In the genomic region with DNA sequence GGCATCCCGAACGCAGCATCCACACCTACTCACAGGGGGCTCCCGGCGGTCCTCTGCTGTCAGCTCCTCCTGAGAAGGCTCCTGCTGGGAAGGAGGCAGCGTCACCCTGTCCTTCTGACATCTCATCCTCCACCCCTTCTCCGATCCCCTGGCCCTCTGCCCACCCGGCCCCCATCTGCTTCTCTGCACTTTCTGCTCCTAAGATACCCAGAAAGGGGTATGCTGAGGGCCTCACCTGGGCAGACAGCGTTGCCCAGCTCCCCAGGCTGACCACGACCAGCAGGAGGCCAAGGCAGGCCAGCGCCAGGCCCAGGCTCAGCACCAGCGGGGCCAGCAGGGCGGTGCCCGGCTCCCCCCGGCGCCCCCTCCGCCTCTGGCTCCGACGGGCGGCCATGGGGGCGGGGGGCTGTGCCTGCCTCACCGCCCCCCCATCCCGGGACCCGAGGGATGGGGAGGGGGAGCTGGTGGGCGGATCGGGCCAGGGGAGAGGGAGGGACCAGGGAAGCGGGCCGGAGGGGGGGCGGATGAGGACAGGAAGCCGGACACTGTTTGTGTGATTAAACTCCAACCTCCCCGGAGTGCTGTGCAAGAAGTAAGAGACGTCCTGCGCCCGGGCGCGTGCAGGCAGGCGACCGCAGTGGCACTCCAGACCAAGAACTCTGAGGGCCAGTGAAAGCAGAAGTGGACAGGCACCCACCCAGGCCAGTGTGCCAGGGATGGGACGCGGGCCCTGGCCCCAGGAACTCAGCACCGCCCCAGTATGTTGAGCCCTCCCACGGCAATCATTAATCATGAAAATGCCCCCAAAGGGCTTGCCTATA, we compare ENCODE assay signal across 8 mouse cellular contexts. TPM values are rescaled to one million over a fixed set of nuclear protein-coding genes. Genes with fewer than 3 reads are reported as not detected.
DNase-seq lines count a peak whose midpoint lies in the region; ATAC-seq and TF ChIP-seq lines count a peak whose summit lies in the region.

Tnfsf12 (minus strand) TSS at position 489 of the 821 bp plus-strand sequence.
Tnfsfm13 (minus strand) TSS at position 738 of the 821 bp plus-strand sequence.

- peak; percentile 43 for TF ChIP-seq CTCF in layer of hippocampus, adult 2 months (conservative IDR thresholded peaks at IDR 0.05)
- peak; percentile 42 for TF ChIP-seq CTCF in gastrocnemius, adult 2 months (IDR thresholded peaks at IDR 0.05)

- peak; percentile 56; the same call in 1 of the 2 replicates for ATAC-seq in hindbrain, embryonic 12.5 days (ENCODE audit: low FRiP score)
- ATAC-seq in limb, embryonic 14.5 days (ENCODE audit: low FRiP score, low read depth) = peak; percentile 59; the same call in 1 of the 2 replicates
- ATAC-seq in midbrain, embryonic 11.5 days (ENCODE audit: low FRiP score) = peak; percentile 50; the same call in 1 of the 2 replicates

- TF ChIP-seq POLR2A in limb, embryonic 14.5 days (IDR thresholded peaks at IDR 0.05; ENCODE audit: borderline replicate concordance, extremely low read depth, insufficient read depth, insufficient read length) = 0 out of 2 replicates have a peak, but pooled peaks have one; percentile 28

- peak within 1 kb of the TSS; percentile 66 for H3K4me3 ChIP-seq in layer of hippocampus, adult 2 months
- H3K4me3 ChIP-seq in gastrocnemius, adult 2 months = peak within 1 kb of the TSS; percentile 86
- H3K4me3 ChIP-seq in hindbrain, embryonic 12.5 days = peak within 1 kb of the TSS; percentile 49
- H3K4me3 ChIP-seq in limb, embryonic 14.5 days (replicated peaks; ENCODE audit: low read length) = peak within 1 kb of the TSS; percentile 53
- H3K4me3 ChIP-seq in midbrain, embryonic 11.5 days (ENCODE audit: low read depth, low read length) = peak within 1 kb of the TSS; percentile 32

- peak within 1 kb of the TSS; percentile 87 for H3K27ac ChIP-seq in layer of hippocampus, adult 2 months
- H3K27ac ChIP-seq in gastrocnemius, adult 2 months = peak within 1 kb of the TSS; percentile 94
- peak within 1 kb of the TSS; percentile 40; the same call in 1 of the 2 replicates for H3K27ac ChIP-seq in hindbrain, embryonic 12.5 days
- H3K27ac ChIP-seq in limb, embryonic 14.5 days (replicated peaks; ENCODE audit: low read depth, low read length) = peak within 1 kb of the TSS; percentile 75
- no peak within 1 kb of the TSS for H3K27ac ChIP-seq in midbrain, embryonic 11.5 days (ENCODE audit: low read depth, low read length)

- peaks cover 7% of the 10 kb centered on the region; the same call in 1 of the 2 replicates for H3K27me3 ChIP-seq in hindbrain, embryonic 12.5 days
- no peaks in the 10 kb centered on the region for H3K27me3 ChIP-seq in limb, embryonic 14.5 days (ENCODE audit: control insufficient read depth, insufficient read depth, low read length)
- no peaks in the 10 kb centered on the region for H3K27me3 ChIP-seq in midbrain, embryonic 11.5 days (ENCODE audit: control insufficient read depth, insufficient read depth, low read length)

- no peaks in the 10 kb centered on the region for H3K9me3 ChIP-seq in hindbrain, embryonic 12.5 days (replicated peaks)
- H3K9me3 ChIP-seq in limb, embryonic 14.5 days (ENCODE audit: control insufficient read depth, low read length) = 0 out of 2 replicates have a peak, but pooled peaks cover 5% of the 10 kb centered on the region
- H3K9me3 ChIP-seq in midbrain, embryonic 11.5 days (ENCODE audit: control insufficient read depth, low read length) = no peaks in the 10 kb centered on the region

- intact Hi-C loops in gastrocnemius, adult 2 months (cut with DNase I) = no loop called here

- 2% methylated on average over 34 of the region's 41 CpGs for WGBS in hindbrain, embryonic 12.5 days
- WGBS in limb, embryonic 14.5 days = under 1% methylated on average over 38 of the region's 41 CpGs
- WGBS in midbrain, embryonic 11.5 days = 2% methylated on average over 38 of the region's 41 CpGs

- peak within 1 kb of the TSS; percentile 96 for H3K4me2 ChIP-seq in hindbrain, embryonic 12.5 days (replicated peaks)
- peak within 1 kb of the TSS; percentile 91 for H3K4me2 ChIP-seq in limb, embryonic 14.5 days (replicated peaks; ENCODE audit: low read depth, low read length, severe bottlenecking)
- H3K4me2 ChIP-seq in midbrain, embryonic 11.5 days = peak within 1 kb of the TSS; percentile 65

- no peaks in the 10 kb centered on the region for H3K36me3 ChIP-seq in hindbrain, embryonic 12.5 days
- H3K36me3 ChIP-seq in limb, embryonic 14.5 days (ENCODE audit: control insufficient read depth, insufficient read depth, low read length) = no peaks in the 10 kb centered on the region
- no peaks in the 10 kb centered on the region for H3K36me3 ChIP-seq in midbrain, embryonic 11.5 days (ENCODE audit: control insufficient read depth, insufficient read depth, low read length)

- H3K9ac ChIP-seq in hindbrain, embryonic 12.5 days = peak within 1 kb of the TSS; percentile 81
- peak within 1 kb of the TSS; percentile 83 for H3K9ac ChIP-seq in limb, embryonic 14.5 days (ENCODE audit: low read depth, low read length, severe bottlenecking)
- peak within 1 kb of the TSS; percentile 65 for H3K9ac ChIP-seq in midbrain, embryonic 11.5 days (ENCODE audit: low read length)

- no peak for DNase-seq in layer of hippocampus, adult 2 months (ENCODE audit: low spot score in 2 of 2)
- DNase-seq in layer of hippocampus, postnatal 36 days = no peak
- peak; percentile 74 for DNase-seq in cerebellum, adult 9-10 months
- peak; percentile 88 for DNase-seq in gastrocnemius, adult 2 months
- peak; percentile 60 for DNase-seq in limb, embryonic 14.5 days (ENCODE audit: low spot score)
- DNase-seq in midbrain, embryonic 11.5 days (ENCODE audit: low spot score, missing footprints) = peak; percentile 89
- DNase-seq in skeletal muscle tissue, adult 2 months (ENCODE audit: low read depth, low spot score) = peak; percentile 69

- H3K4me1 ChIP-seq in hindbrain, embryonic 12.5 days = peaks cover 13% of the 10 kb centered on the region
- peaks cover 7% of the 10 kb centered on the region for H3K4me1 ChIP-seq in limb, embryonic 14.5 days (ENCODE audit: control insufficient read depth, insufficient read depth, low read length)
- peaks cover 5% of the 10 kb centered on the region; the same call in 1 of the 2 replicates for H3K4me1 ChIP-seq in midbrain, embryonic 11.5 days (ENCODE audit: control insufficient read depth, insufficient read depth, low read length)

RNA-seq across cellular contexts. Expression of gene Tnfsf12, which starts in this region (rescaled TPM):
- 1 to 10 TPM; 8.9 to 9.6 TPM for total RNA-seq in layer of hippocampus, adult 2 months (2021)
- total RNA-seq in layer of hippocampus, postnatal 36 days (2021) = 1 to 10 TPM; 8.2 to 8.8 TPM
- total RNA-seq in gastrocnemius, adult 2 months (2021) = 10 to 100 TPM in 1 of 2 experiments, 1 to 10 TPM in 1; 6.5 to 10.6 TPM
- polyA plus RNA-seq in hindbrain, embryonic 12.5 days (2016; fragmentation: Nextera tagmentation; extraction: Ambion mirVana) = 3.1 and 3.4 TPM in 2 replicates
- polyA plus RNA-seq in limb, embryonic 14.5 days (2012; rRNA removed) = 22.9 and 31.6 TPM in 2 replicates
- polyA plus RNA-seq in limb, embryonic 14.5 days (2014; fragmentation: Nextera tagmentation; extraction: Ambion mirVana) = 13.7 and 15.2 TPM in 2 replicates
- 2.0 and 2.8 TPM in 2 replicates for polyA plus RNA-seq in midbrain, embryonic 11.5 days (2014; fragmentation: Nextera tagmentation; extraction: Ambion mirVana)

RNA-seq across cellular contexts. Expression of gene Tnfsfm13, which starts in this region (rescaled TPM):
- total RNA-seq in layer of hippocampus, adult 2 months (2021) = 1 to 10 TPM; 1.6 to 2.2 TPM
- total RNA-seq in layer of hippocampus, postnatal 36 days (2021) = 1 to 10 TPM in 1 of 2 experiments, under 1 TPM in 1; 0.90 to 1.2 TPM
- 1 to 10 TPM; 1.2 to 1.9 TPM for total RNA-seq in gastrocnemius, adult 2 months (2021)
- polyA plus RNA-seq in hindbrain, embryonic 12.5 days (2016; fragmentation: Nextera tagmentation; extraction: Ambion mirVana) = 0.80 and 1.9 TPM in 2 replicates
- polyA plus RNA-seq in limb, embryonic 14.5 days (2012; rRNA removed) = 3.8 and 6.9 TPM in 2 replicates
- polyA plus RNA-seq in limb, embryonic 14.5 days (2014; fragmentation: Nextera tagmentation; extraction: Ambion mirVana) = 5.9 and 6.6 TPM in 2 replicates
- 0.78 and 1.6 TPM in 2 replicates for polyA plus RNA-seq in midbrain, embryonic 11.5 days (2014; fragmentation: Nextera tagmentation; extraction: Ambion mirVana)

Comparison
In these comparisons a context has a peak if more than half of its experiments do, and no peak if none do; other contexts are left out.
1. DNase-seq: peak in cerebellum, adult 9-10 months (single experiment), gastrocnemius, adult 2 months (single experiment), limb, embryonic 14.5 days (single experiment), midbrain, embryonic 11.5 days (single experiment) and skeletal muscle tissue, adult 2 months (single experiment); none in layer of hippocampus, adult 2 months (0 of 2) and layer of hippocampus, postnatal 36 days (0 of 2).
2. H3K4me3 ChIP-seq: peak in every context shown above with its lines; median percentile 86 in gastrocnemius, adult 2 months; 66 in layer of hippocampus, adult 2 months; 53 in limb, embryonic 14.5 days; 49 in hindbrain, embryonic 12.5 days; 32 in midbrain, embryonic 11.5 days.
3. Peak in every context shown above with its lines, with median percentiles within 50 percentile points of each other: ATAC-seq, H3K4me2 ChIP-seq and H3K9ac ChIP-seq.